Mouse (Mus musculus): ENCODE results near the gene Tubg2. TPM values are rescaled to one million over a fixed set of nuclear protein-coding genes. Genes with fewer than 3 reads are reported as not detected.

Tubg2 gene
- polyA plus RNA-seq, 1 experiment from 2014 or later = 2.3 TPM

GRCm38 (mm10) chr11:101180261-101180660 lies 24.6 kb downstream of the Tubg2 start:
- DNase-seq (ENCODE audit: extremely low spot score, low spot score) = no peak
- 69% methylated on average over 17 of the region's 17 CpGs for WGBS
- Histone ChIP-seq H3K36me3 (replicated peaks) (no peaks in the 10 kb centered on the region), H3K27ac (no peak overlapping the region), H3K4me3 (no peak overlapping the region), H3K4me1 (peaks cover 46% of the 10 kb centered on the region), H3K9me3 (no peaks in the 10 kb centered on the region), H3K27me3 (ENCODE audit: poor library complexity, severe bottlenecking) (peaks cover 79% of the 10 kb centered on the region)

- H3K27me3 ChIP-seq (ENCODE audit: poor library complexity, severe bottlenecking) = peaks cover 71% of the 10 kb centered on the region
- peaks cover 38% of the 10 kb centered on the region for H3K4me1 ChIP-seq
- H3K27ac ChIP-seq = no peak overlapping the region
- H3K9me3 ChIP-seq = no peaks in the 10 kb centered on the region
- H3K36me3 ChIP-seq (replicated peaks) = no peaks in the 10 kb centered on the region
- H3K4me3 ChIP-seq = no peak overlapping the region
- WGBS = 40% methylated on average over 10 of the region's 10 CpGs
- peak; percentile 62 for DNase-seq (ENCODE audit: extremely low spot score, low spot score)
These were observed 25.4 kb downstream of the Tubg2 start for GRCm38 (mm10) chr11:101180846-101181740.

- H3K4me3 ChIP-seq = no peak overlapping the region
- H3K9me3 ChIP-seq = no peaks in the 10 kb centered on the region
- 93% methylated on average over 11 of the region's 11 CpGs for WGBS
- H3K4me1 ChIP-seq = peaks cover 29% of the 10 kb centered on the region
- H3K27ac ChIP-seq = no peak overlapping the region
- peaks cover 62% of the 10 kb centered on the region for H3K27me3 ChIP-seq (ENCODE audit: poor library complexity, severe bottlenecking)
- no peak for DNase-seq (ENCODE audit: extremely low spot score, low spot score)
- H3K36me3 ChIP-seq (replicated peaks) = no peaks in the 10 kb centered on the region
These were observed 26.3 kb downstream of the Tubg2 start for GRCm38 (mm10) chr11:101181961-101182360.

- Histone ChIP-seq H3K27ac (no peak overlapping the region), H3K9me3 (no peaks in the 10 kb centered on the region), H3K36me3 (replicated peaks) (no peaks in the 10 kb centered on the region), H3K4me1 (peaks cover 21% of the 10 kb centered on the region), H3K4me3 (no peak overlapping the region), H3K27me3 (ENCODE audit: poor library complexity, severe bottlenecking) (peaks cover 53% of the 10 kb centered on the region)
- DNase-seq (ENCODE audit: extremely low spot score, low spot score) = no peak
- 83% methylated on average over 14 of the region's 14 CpGs for WGBS
These were observed 27.2 kb downstream of the Tubg2 start for GRCm38 (mm10) chr11:101182771-101183517.

GRCm38 (mm10) chr11:101184984-101185383 lies 29.3 kb downstream of the Tubg2 start:
- Histone ChIP-seq H3K36me3 (replicated peaks) (no peaks in the 10 kb centered on the region), H3K27ac (no peak overlapping the region), H3K9me3 (no peaks in the 10 kb centered on the region), H3K4me3 (no peak overlapping the region), H3K27me3 (ENCODE audit: poor library complexity, severe bottlenecking) (peaks cover 33% of the 10 kb centered on the region), H3K4me1 (peaks cover 32% of the 10 kb centered on the region)
- no peak for DNase-seq (ENCODE audit: extremely low spot score, low spot score)
- 93% methylated on average over 12 of the region's 12 CpGs for WGBS

GRCm38 (mm10) chr11:101185441-101185840 lies 29.7 kb downstream of the Tubg2 start:
- Histone ChIP-seq H3K27me3 (ENCODE audit: poor library complexity, severe bottlenecking) (peaks cover 29% of the 10 kb centered on the region), H3K36me3 (replicated peaks) (no peaks in the 10 kb centered on the region), H3K27ac (no peak overlapping the region), H3K4me1 (peaks cover 34% of the 10 kb centered on the region), H3K9me3 (no peaks in the 10 kb centered on the region), H3K4me3 (no peak overlapping the region)
- WGBS = 89% methylated on average over 4 of the region's 4 CpGs
- DNase-seq (ENCODE audit: extremely low spot score, low spot score) = no peak

GRCm38 (mm10) chr11:101186526-101187247 lies 31.0 kb downstream of the Tubg2 start:
- Histone ChIP-seq H3K4me1 (peaks cover 43% of the 10 kb centered on the region), H3K27ac (0 out of 2 replicates have a peak overlapping the region, but pooled peaks have one; percentile 51), H3K9me3 (no peaks in the 10 kb centered on the region), H3K4me3 (no peak overlapping the region), H3K27me3 (ENCODE audit: poor library complexity, severe bottlenecking) (peaks cover 19% of the 10 kb centered on the region), H3K36me3 (replicated peaks) (no peaks in the 10 kb centered on the region)
- DNase-seq (ENCODE audit: extremely low spot score, low spot score) = no peak
- WGBS = 88% methylated on average over 27 of the region's 27 CpGs

GRCm38 (mm10) chr11:101187541-101187940 lies 31.8 kb downstream of the Tubg2 start:
- Histone ChIP-seq H3K27me3 (ENCODE audit: poor library complexity, severe bottlenecking) (peaks cover 11% of the 10 kb centered on the region; the same call in 1 of the 2 replicates), H3K4me3 (no peak overlapping the region), H3K27ac (no peak overlapping the region), H3K4me1 (peaks cover 44% of the 10 kb centered on the region), H3K9me3 (no peaks in the 10 kb centered on the region), H3K36me3 (replicated peaks) (0 out of 2 replicates have a peak, but pooled peaks cover 4% of the 10 kb centered on the region)
- 94% methylated on average over 5 of the region's 5 CpGs for WGBS
- DNase-seq (ENCODE audit: extremely low spot score, low spot score) = no peak

GRCm38 (mm10) chr11:101188166-101188805 lies 32.6 kb downstream of the Tubg2 start:
- 87% methylated on average over 11 of the region's 11 CpGs for WGBS
- H3K4me1 ChIP-seq = peaks cover 44% of the 10 kb centered on the region
- H3K27ac ChIP-seq = 0 out of 2 replicates have a peak overlapping the region, but pooled peaks have one; percentile 53
- H3K9me3 ChIP-seq = no peaks in the 10 kb centered on the region
- peaks cover 4% of the 10 kb centered on the region; the same call in 1 of the 2 replicates for H3K27me3 ChIP-seq (ENCODE audit: poor library complexity, severe bottlenecking)
- no peak overlapping the region for H3K4me3 ChIP-seq
- H3K36me3 ChIP-seq (replicated peaks) = 0 out of 2 replicates have a peak, but pooled peaks cover 6% of the 10 kb centered on the region
- DNase-seq (ENCODE audit: extremely low spot score, low spot score) = no peak

- no peaks in the 10 kb centered on the region for H3K27me3 ChIP-seq (ENCODE audit: poor library complexity, severe bottlenecking)
- no peak overlapping the region for H3K4me3 ChIP-seq
- no peaks in the 10 kb centered on the region for H3K9me3 ChIP-seq
- 16% methylated on average over 6 of the region's 6 CpGs for WGBS
- H3K27ac ChIP-seq = peak overlapping the region; percentile 80
- no peak for DNase-seq (ENCODE audit: extremely low spot score, low spot score)
- peaks cover 36% of the 10 kb centered on the region for H3K4me1 ChIP-seq
- H3K36me3 ChIP-seq (replicated peaks) = 0 out of 2 replicates have a peak, but pooled peaks cover 6% of the 10 kb centered on the region
These were observed 33.9 kb downstream of the Tubg2 start for GRCm38 (mm10) chr11:101189495-101190180.

GRCm38 (mm10) chr11:101190181-101190912 lies 34.6 kb downstream of the Tubg2 start:
- Histone ChIP-seq H3K9me3 (no peaks in the 10 kb centered on the region), H3K36me3 (replicated peaks) (0 out of 2 replicates have a peak, but pooled peaks cover 6% of the 10 kb centered on the region), H3K27me3 (ENCODE audit: poor library complexity, severe bottlenecking) (no peaks in the 10 kb centered on the region), H3K27ac (peak overlapping the region; percentile 80), H3K4me3 (no peak overlapping the region), H3K4me1 (peaks cover 36% of the 10 kb centered on the region)
- 66% methylated on average over 8 of the region's 8 CpGs for WGBS
- DNase-seq (ENCODE audit: extremely low spot score, low spot score) = no peak

Measured in forebrain, embryonic 10.5 days (tissue).